Mouse (Mus musculus): ENCODE results near the gene Akt1. TPM values are rescaled to one million over a fixed set of nuclear protein-coding genes. Genes with fewer than 3 reads are reported as not detected.

The Akt1 gene
- polyA plus RNA-seq, 1 experiment = 297 TPM

DNA sequence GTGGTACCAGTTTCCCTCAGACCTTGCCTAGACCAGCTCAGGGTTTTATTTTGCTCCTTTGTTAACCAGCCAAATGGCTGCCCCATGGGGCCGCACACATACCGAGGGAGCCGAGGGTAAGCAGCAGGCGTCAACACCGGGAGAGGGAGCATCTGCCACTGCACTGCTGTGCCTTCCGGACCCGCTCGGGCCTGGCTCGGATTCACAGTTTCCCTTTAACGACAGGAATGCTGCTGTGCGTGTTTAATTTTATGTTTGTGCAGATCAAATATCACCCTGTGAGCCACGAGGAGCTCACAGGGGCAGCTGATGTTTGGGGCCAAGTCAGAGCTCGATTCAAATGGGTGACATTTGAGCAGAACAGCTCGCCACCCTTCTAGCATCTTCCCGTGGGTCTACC lies 25.8 kb upstream of the Akt1 start:
- no peaks in the 10 kb centered on the region for H3K79me2 ChIP-seq (ENCODE audit: control insufficient read depth, insufficient read depth)
- no peaks in the 10 kb centered on the region for H3K27me3 ChIP-seq (ENCODE audit: control insufficient read depth, insufficient read depth, insufficient read length)
- TF ChIP-seq FOSL1 (IDR thresholded peaks at IDR 0.05; ENCODE audit: insufficient read depth, low read length, poor library complexity, severe bottlenecking) (no peak), MYOD1 (IDR thresholded peaks at IDR 0.05; ENCODE audit: control insufficient read depth, insufficient read length, low read depth) (no peak), MAX (IDR thresholded peaks at IDR 0.05) (no peak), CEBPB (IDR thresholded peaks at IDR 0.05; ENCODE audit: low read depth) (no peak), USF1 (IDR thresholded peaks at IDR 0.05; ENCODE audit: low read depth) (no peak), CTCF (IDR thresholded peaks at IDR 0.05; ENCODE audit: control insufficient read depth, insufficient read depth, insufficient read length) (no peak), MYOG (IDR thresholded peaks at IDR 0.05; ENCODE audit: control insufficient read depth, extremely low read depth, insufficient read length) (no peak)
- no peak overlapping the region for H3K4me3 ChIP-seq (ENCODE audit: insufficient read depth, poor library complexity, severe bottlenecking)
- H3K79me3 ChIP-seq (ENCODE audit: low read depth) = no peaks in the 10 kb centered on the region
- no peak overlapping the region for H3ac ChIP-seq (ENCODE audit: control insufficient read depth, insufficient read length, low read depth)
- H3K36me3 ChIP-seq (ENCODE audit: control insufficient read depth, insufficient read depth) = no peaks in the 10 kb centered on the region

- Histone ChIP-seq H3K36me3 (ENCODE audit: control insufficient read depth, insufficient read depth) (no peaks in the 10 kb centered on the region), H3K27me3 (ENCODE audit: control insufficient read depth, insufficient read depth, insufficient read length) (no peaks in the 10 kb centered on the region), H3K4me3 (ENCODE audit: insufficient read depth, poor library complexity, severe bottlenecking) (no peak overlapping the region), H3K79me2 (ENCODE audit: control insufficient read depth, insufficient read depth) (peaks cover 7% of the 10 kb centered on the region), H3K79me3 (ENCODE audit: low read depth) (no peaks in the 10 kb centered on the region), H3ac (ENCODE audit: control insufficient read depth, insufficient read length, low read depth) (no peak overlapping the region)
- no peak for TF ChIP-seq MYOD1 (IDR thresholded peaks at IDR 0.05; ENCODE audit: control insufficient read depth, insufficient read length, low read depth)
- no peak for TF ChIP-seq FOSL1 (IDR thresholded peaks at IDR 0.05; ENCODE audit: insufficient read depth, low read length, poor library complexity, severe bottlenecking)
- TF ChIP-seq CEBPB (IDR thresholded peaks at IDR 0.05; ENCODE audit: low read depth) = no peak
- TF ChIP-seq MAX (IDR thresholded peaks at IDR 0.05) = no peak
- TF ChIP-seq CTCF (IDR thresholded peaks at IDR 0.05; ENCODE audit: control insufficient read depth, insufficient read depth, insufficient read length) = no peak
- no peak for TF ChIP-seq USF1 (IDR thresholded peaks at IDR 0.05; ENCODE audit: low read depth)
- no peak for TF ChIP-seq MYOG (IDR thresholded peaks at IDR 0.05; ENCODE audit: control insufficient read depth, extremely low read depth, insufficient read length)
Observed at GRCm38 (mm10) chr12:112696806-112697425, 22.2 kb upstream of the Akt1 start.

DNA sequence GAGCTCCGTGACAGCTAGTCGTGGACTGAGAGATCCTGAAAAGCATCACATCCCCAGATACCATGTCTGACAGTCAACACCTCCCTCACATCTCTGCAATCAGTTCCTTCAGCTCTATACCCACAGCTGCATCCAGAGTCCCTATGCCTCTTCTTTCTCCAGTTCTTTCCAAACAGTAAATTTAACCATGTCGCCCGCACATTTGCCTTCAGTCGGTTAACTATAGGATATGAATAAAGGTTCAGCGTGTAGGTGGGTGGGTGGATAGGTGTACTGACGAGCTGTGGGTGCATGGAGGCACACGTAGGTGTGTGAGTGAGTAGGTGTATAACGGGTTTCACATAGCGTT lies 19.4 kb upstream of the Akt1 start:
- no peaks in the 10 kb centered on the region for H3K27me3 ChIP-seq (ENCODE audit: control insufficient read depth, insufficient read depth, insufficient read length)
- H3K4me3 ChIP-seq (ENCODE audit: insufficient read depth, poor library complexity, severe bottlenecking) = no peak overlapping the region
- H3ac ChIP-seq (ENCODE audit: control insufficient read depth, insufficient read length, low read depth) = peak overlapping the region; percentile 6
- H3K36me3 ChIP-seq (ENCODE audit: control insufficient read depth, insufficient read depth) = no peaks in the 10 kb centered on the region
- H3K79me3 ChIP-seq (ENCODE audit: low read depth) = no peaks in the 10 kb centered on the region
- H3K79me2 ChIP-seq (ENCODE audit: control insufficient read depth, insufficient read depth) = peaks cover 7% of the 10 kb centered on the region
- TF ChIP-seq MYOG (IDR thresholded peaks at IDR 0.05; ENCODE audit: control insufficient read depth, extremely low read depth, insufficient read length) (no peak), MAX (IDR thresholded peaks at IDR 0.05) (no peak), CEBPB (IDR thresholded peaks at IDR 0.05; ENCODE audit: low read depth) (no peak)

DNA sequence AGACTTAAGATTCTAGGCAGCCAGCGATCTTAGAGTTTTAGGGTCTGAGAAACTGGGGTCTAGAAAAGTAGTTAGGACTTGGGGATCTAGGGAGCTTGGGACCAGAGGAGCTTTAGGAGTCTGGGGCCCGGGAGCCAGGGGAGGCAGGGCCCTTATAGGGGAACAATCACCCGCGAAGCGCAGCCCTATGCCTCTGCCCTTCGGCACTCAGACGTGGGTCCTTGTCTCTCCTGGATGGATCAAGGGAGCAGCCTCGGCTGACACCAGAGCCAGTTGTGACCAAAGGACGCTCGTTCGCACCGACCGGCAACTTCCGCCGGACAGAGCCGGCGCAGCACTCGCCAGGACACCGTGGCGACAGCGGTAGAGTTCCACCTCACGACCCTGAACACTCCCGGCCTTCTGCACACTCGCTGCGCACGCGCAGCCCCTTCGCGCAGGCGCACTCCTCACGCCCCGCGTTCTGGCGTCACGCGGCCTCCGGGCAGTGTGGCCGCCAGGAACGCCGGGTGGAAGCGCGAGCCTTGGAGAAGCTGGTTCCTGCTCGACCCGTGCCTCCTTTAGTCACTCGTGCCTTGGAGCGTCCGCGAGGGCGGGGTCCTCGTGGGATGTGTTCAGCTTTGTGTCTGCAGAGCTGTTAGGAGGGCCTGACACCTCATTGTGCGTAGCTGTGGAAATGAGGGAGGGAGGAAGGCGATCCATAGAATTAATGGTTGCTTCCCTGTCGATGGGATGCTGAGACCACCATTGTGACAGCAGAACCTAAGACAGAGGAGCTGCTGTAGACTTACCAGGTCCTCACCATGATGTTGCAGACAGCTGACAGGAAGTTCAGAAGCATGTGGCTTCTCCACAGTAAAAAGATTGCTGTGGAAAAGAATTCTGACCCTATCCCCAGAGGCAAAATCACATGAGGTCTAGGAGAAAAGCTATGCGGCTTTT lies 18.8 kb upstream of the Akt1 start:
- Histone ChIP-seq H3ac (ENCODE audit: control insufficient read depth, insufficient read length, low read depth) (peak overlapping the region; percentile 93), H3K4me3 (ENCODE audit: insufficient read depth, poor library complexity, severe bottlenecking) (peak overlapping the region; percentile 49), H3K27me3 (ENCODE audit: control insufficient read depth, insufficient read depth, insufficient read length) (no peaks in the 10 kb centered on the region), H3K79me2 (ENCODE audit: control insufficient read depth, insufficient read depth) (peaks cover 7% of the 10 kb centered on the region), H3K79me3 (ENCODE audit: low read depth) (no peaks in the 10 kb centered on the region), H3K36me3 (ENCODE audit: control insufficient read depth, insufficient read depth) (no peaks in the 10 kb centered on the region)
- TF ChIP-seq MAX (IDR thresholded peaks at IDR 0.05) (peak; percentile 93), CEBPB (IDR thresholded peaks at IDR 0.05; ENCODE audit: low read depth) (no peak), USF1 (IDR thresholded peaks at IDR 0.05; ENCODE audit: low read depth) (peak; percentile 71)

DNA sequence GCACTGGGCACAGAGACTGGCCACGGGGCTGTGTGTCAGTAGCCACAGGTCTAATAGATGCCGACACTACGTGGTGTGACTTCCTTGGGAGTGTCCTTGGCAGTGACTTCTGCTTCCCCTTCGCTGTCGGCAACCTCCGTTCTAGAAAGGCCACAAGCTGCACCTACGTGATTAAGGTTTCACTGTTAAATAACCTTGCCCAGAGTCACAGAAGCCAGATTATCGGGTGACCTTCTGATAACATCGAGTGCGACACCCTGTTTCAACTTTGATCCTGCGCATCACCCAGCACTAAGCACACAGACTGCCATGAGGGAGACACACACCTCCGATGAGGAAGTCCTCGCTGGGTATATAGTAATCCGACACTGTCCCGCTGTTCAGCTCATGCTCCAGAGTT lies 13.8 kb upstream of the Akt1 start:
- H3ac ChIP-seq (ENCODE audit: control insufficient read depth, insufficient read length, low read depth) = no peak overlapping the region
- no peak overlapping the region for H3K4me3 ChIP-seq (ENCODE audit: insufficient read depth, poor library complexity, severe bottlenecking)
- no peaks in the 10 kb centered on the region for H3K36me3 ChIP-seq (ENCODE audit: control insufficient read depth, insufficient read depth)
- TF ChIP-seq MAX (IDR thresholded peaks at IDR 0.05) = no peak
- TF ChIP-seq FOSL1 (IDR thresholded peaks at IDR 0.05; ENCODE audit: insufficient read depth, low read length, poor library complexity, severe bottlenecking) = no peak
- no peak for TF ChIP-seq CTCF (IDR thresholded peaks at IDR 0.05; ENCODE audit: control insufficient read depth, insufficient read depth, insufficient read length)
- TF ChIP-seq CEBPB (IDR thresholded peaks at IDR 0.05; ENCODE audit: low read depth) = no peak
- no peak for TF ChIP-seq MYOD1 (IDR thresholded peaks at IDR 0.05; ENCODE audit: control insufficient read depth, insufficient read length, low read depth)
- no peak for TF ChIP-seq MYOG (IDR thresholded peaks at IDR 0.05; ENCODE audit: control insufficient read depth, extremely low read depth, insufficient read length)
- TF ChIP-seq USF1 (IDR thresholded peaks at IDR 0.05; ENCODE audit: low read depth) = no peak
- H3K27me3 ChIP-seq (ENCODE audit: control insufficient read depth, insufficient read depth, insufficient read length) = no peaks in the 10 kb centered on the region
- peaks cover 7% of the 10 kb centered on the region for H3K79me2 ChIP-seq (ENCODE audit: control insufficient read depth, insufficient read depth)
- no peaks in the 10 kb centered on the region for H3K79me3 ChIP-seq (ENCODE audit: low read depth)

GRCm38 (mm10) chr12:112683351-112683750 lies 8.7 kb upstream of the Akt1 start:
- Histone ChIP-seq H3K79me3 (ENCODE audit: low read depth) (no peaks in the 10 kb centered on the region), H3K79me2 (ENCODE audit: control insufficient read depth, insufficient read depth) (no peaks in the 10 kb centered on the region), H3K27me3 (ENCODE audit: control insufficient read depth, insufficient read depth, insufficient read length) (no peaks in the 10 kb centered on the region), H3K4me3 (ENCODE audit: insufficient read depth, poor library complexity, severe bottlenecking) (no peak overlapping the region), H3K36me3 (ENCODE audit: control insufficient read depth, insufficient read depth) (no peaks in the 10 kb centered on the region), H3ac (ENCODE audit: control insufficient read depth, insufficient read length, low read depth) (no peak overlapping the region)
- no peak for TF ChIP-seq MYOG (IDR thresholded peaks at IDR 0.05; ENCODE audit: control insufficient read depth, extremely low read depth, insufficient read length)
- TF ChIP-seq MYOD1 (IDR thresholded peaks at IDR 0.05; ENCODE audit: control insufficient read depth, insufficient read length, low read depth) = no peak
- no peak for TF ChIP-seq USF1 (IDR thresholded peaks at IDR 0.05; ENCODE audit: low read depth)
- no peak for TF ChIP-seq CEBPB (IDR thresholded peaks at IDR 0.05; ENCODE audit: low read depth)
- TF ChIP-seq FOSL1 (IDR thresholded peaks at IDR 0.05; ENCODE audit: insufficient read depth, low read length, poor library complexity, severe bottlenecking) = no peak
- TF ChIP-seq MAX (IDR thresholded peaks at IDR 0.05) = no peak
- no peak for TF ChIP-seq CTCF (IDR thresholded peaks at IDR 0.05; ENCODE audit: control insufficient read depth, insufficient read depth, insufficient read length)
